Mouse (Mus musculus): ENCODE data around the gene Aco2. TPM values are rescaled to one million over a fixed set of nuclear protein-coding genes. Genes with fewer than 3 reads are reported as not detected.

Aco2 gene
- total RNA-seq, 2 experiments from 2014 or later, result 2,055 to 2,104 TPM

GRCm38 (mm10) chr15:81949076-81949475 is 77.0 kb downstream of the Aco2 start:
- no peak for DNase-seq

- DNase-seq, result no peak
These were observed 77.5 kb downstream of the Aco2 start for GRCm38 (mm10) chr15:81949476-81950131.

GRCm38 (mm10) chr15:81950716-81951115 is 78.6 kb downstream of the Aco2 start:
- DNase-seq, result no peak

GRCm38 (mm10) chr15:81951159-81951558 is 79.0 kb downstream of the Aco2 start:
- DNase-seq, result no peak

- DNase-seq, result no peak
These were observed 80.2 kb downstream of the Aco2 start for GRCm38 (mm10) chr15:81952310-81952709.

GRCm38 (mm10) chr15:81954151-81954583 is 82.1 kb downstream of the Aco2 start:
- no peak for DNase-seq

- no peak for DNase-seq
These were observed 82.6 kb downstream of the Aco2 start for GRCm38 (mm10) chr15:81954716-81955115.

- no peak for DNase-seq
These were observed 83.3 kb downstream of the Aco2 start for GRCm38 (mm10) chr15:81955414-81955813.

- DNase-seq, result no peak
These were observed 84.3 kb downstream of the Aco2 start for GRCm38 (mm10) chr15:81956457-81956856.

GRCm38 (mm10) chr15:81957598-81957997 is 85.5 kb downstream of the Aco2 start:
- DNase-seq, result no peak

GRCm38 (mm10) chr15:81958906-81959305 is 86.8 kb downstream of the Aco2 start:
- DNase-seq, result no peak

GRCm38 (mm10) chr15:81960171-81961077 is 88.3 kb downstream of the Aco2 start, which contains the start of gene Pmm1:
Gene Pmm1, minus strand, starts transcription at chr15:81960930.
- DNase-seq, result peak; percentile 99

GRCm38 (mm10) chr15:81961078-81961451 is 89.0 kb downstream of the Aco2 start:
- no peak for DNase-seq

- DNase-seq, result no peak
These were observed 92.2 kb downstream of the Aco2 start for GRCm38 (mm10) chr15:81964262-81964661.

Other genes with a start within 250 kb of the Aco2 start
- 10 to 100 TPM; 11.9 to 14.1 TPM for gene L3mbtl2, start 208.4 kb upstream of the Aco2 start, total RNA-seq (2021)
- gene Chadl, start 175.0 kb upstream of the Aco2 start, total RNA-seq (2021), result 1 to 10 TPM in 1 of 2 experiments, under 1 TPM in 1; 0.92 to 2.2 TPM
- 10 to 100 TPM; 57.2 to 68.1 TPM for gene Zc3h7b, start 127.3 kb upstream of the Aco2 start, total RNA-seq (2021)
- 10 to 100 TPM; 29.4 to 30.4 TPM for gene Rangap1, start 126.8 kb upstream of the Aco2 start, total RNA-seq (2021)
- gene Tef, start 69.9 kb upstream of the Aco2 start, total RNA-seq (2021), result 10 to 100 TPM; 67.5 to 73.0 TPM
- gene Tob2, start 13.5 kb upstream of the Aco2 start, total RNA-seq (2021), result 100 to 1,000 TPM; 103 to 127 TPM
- 10 to 100 TPM; 36.5 to 37.1 TPM for gene Phf5a, start 398 bp upstream of the Aco2 start, total RNA-seq (2021)
- gene Polr3h, start 53.9 kb downstream of the Aco2 start, total RNA-seq (2021), result 10 to 100 TPM in 1 of 2 experiments, 1 to 10 TPM in 1; 7.8 to 10.7 TPM
- 10 to 100 TPM; 54.7 to 62.7 TPM for gene Csdc2, start 64.5 kb downstream of the Aco2 start, total RNA-seq (2021)
- gene Pmm1, start 88.6 kb downstream of the Aco2 start, total RNA-seq (2021), result 10 to 100 TPM; 24.7 to 31.4 TPM
- not detected for gene 1700029P11Rik, start 108.2 kb downstream of the Aco2 start, total RNA-seq (2021)
- gene Xrcc6, start 115.5 kb downstream of the Aco2 start, total RNA-seq (2021), result 10 to 100 TPM; 24.6 to 25.3 TPM
- 10 to 100 TPM; 25.1 to 29.0 TPM for gene Desi1, start 161.6 kb downstream of the Aco2 start, total RNA-seq (2021)
- 10 to 100 TPM; 47.3 to 53.5 TPM for gene Snu13, start 175.3 kb downstream of the Aco2 start, total RNA-seq (2021)
- gene 4930407I10Rik, start 186.8 kb downstream of the Aco2 start, total RNA-seq (2021), result not detected
- gene Mei1, start 197.7 kb downstream of the Aco2 start, total RNA-seq (2021), result not detected